Mouse (Mus musculus) gastrocnemius, adult 2 months (tissue): Measurements from ENCODE around the gene Myh9. TPM values are rescaled to one million over a fixed set of nuclear protein-coding genes. Genes with fewer than 3 reads are reported as not detected.
A peak's percentile ranks its signal among the peaks of the same experiment; 100 is the strongest.

Experiments used
- DNase-seq: peaks from one replicate; pipeline ENCODE4 v3.0.0; 2022
- H3K27ac ChIP-seq: fragments of 200-600 bp; 2 replicates; pipeline ENCODE4 v1.8.1; 2022; ENCODE audit warnings: mild to moderate bottlenecking
- H3K4me3 ChIP-seq: fragments of 200-600 bp; 2 replicates; pipeline ENCODE4 v1.8.1; 2022; ENCODE audit warnings: mild to moderate bottlenecking, moderate library complexity
- CTCF ChIP-seq: fragments of 200-600 bp; IDR thresholded peaks from 2 replicates; pipeline ENCODE4 v1.8.1; 2022; ENCODE audit warnings: antibody characterized with exemption, mild to moderate bottlenecking, moderate library complexity
- intact Hi-C: fragments of 180-260 bp; cut with DNase I; formaldehyde crosslinking; loops from one replicate; pipeline ENCODE4 v1.15.1; 2025
- total RNA-seq, 2 experiments: library from RNA; stranded (reverse); gene quantifications; 2 replicates each; pipeline ENCODE4 v1.2.3; 2021

The Myh9 gene
- total RNA-seq, 2 experiments from 2014 or later = 37.4 to 57.4 TPM

DNA sequence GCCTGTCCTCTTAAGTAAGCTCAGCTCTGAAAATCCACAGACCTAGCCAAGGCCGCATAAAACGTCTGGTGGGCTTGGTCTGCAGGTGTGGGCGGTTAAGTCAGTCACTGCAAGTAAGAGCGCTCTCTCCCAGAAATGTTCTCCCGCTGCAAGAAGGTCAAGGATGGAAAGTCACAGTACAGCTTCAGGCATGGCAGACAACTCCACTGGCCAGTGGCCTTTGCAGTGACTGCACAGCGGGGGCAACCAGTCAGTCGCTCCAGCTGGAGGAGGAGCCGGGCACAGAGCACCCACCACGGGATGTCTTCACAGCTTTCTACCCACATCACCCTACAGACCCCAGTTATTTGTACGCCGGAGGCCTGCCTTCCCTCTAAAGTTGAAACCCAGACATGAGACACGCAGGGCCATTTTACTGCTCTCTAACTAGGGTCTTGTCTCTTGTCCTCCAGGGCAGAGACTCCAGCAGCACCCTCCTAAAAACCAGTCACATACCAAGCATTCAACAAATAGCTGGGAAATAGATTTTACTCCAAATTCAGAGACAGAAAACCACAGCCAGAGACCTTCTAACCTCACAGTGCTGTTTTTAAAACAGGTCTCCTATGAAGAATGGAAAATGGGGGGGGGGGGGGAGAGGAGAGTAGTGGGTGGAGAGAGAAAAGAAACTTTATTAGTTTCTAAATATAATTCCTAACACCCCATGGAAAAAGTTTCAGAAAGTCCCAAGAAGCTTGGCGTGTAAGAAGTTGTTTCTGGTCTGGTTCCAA is 47.7 kb downstream of the Myh9 start:
- intact Hi-C loops = no loop called here
- no peak overlapping the region for H3K4me3 ChIP-seq
- TF ChIP-seq CTCF = no peak
- no peak for DNase-seq
- H3K27ac ChIP-seq = peak overlapping the region; percentile 80

DNA sequence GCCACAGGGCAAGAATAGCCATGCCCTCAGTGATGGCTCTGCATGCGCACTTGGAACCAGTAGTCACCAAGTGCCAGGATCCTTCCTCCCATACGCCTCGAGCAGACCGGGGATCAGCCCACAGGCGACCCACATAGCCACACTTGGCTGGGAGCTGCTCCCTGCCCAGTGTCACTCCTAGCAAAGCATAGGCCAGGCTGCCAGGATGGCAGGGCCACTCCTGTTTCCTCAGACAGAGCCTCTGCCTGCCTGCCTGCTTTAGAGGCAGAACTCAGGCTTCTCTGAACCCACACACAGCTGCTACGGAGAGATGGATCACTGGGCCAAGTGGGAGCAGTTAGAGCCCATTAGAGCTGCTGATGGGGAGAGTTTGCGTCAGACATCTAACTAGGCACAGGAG is 48.4 kb downstream of the Myh9 start:
- Histone ChIP-seq H3K4me3 (no peak overlapping the region), H3K27ac (peak overlapping the region; percentile 80)
- DNase-seq = peak; percentile 80
- TF ChIP-seq CTCF = no peak
- intact Hi-C loops = no loop called here

DNA sequence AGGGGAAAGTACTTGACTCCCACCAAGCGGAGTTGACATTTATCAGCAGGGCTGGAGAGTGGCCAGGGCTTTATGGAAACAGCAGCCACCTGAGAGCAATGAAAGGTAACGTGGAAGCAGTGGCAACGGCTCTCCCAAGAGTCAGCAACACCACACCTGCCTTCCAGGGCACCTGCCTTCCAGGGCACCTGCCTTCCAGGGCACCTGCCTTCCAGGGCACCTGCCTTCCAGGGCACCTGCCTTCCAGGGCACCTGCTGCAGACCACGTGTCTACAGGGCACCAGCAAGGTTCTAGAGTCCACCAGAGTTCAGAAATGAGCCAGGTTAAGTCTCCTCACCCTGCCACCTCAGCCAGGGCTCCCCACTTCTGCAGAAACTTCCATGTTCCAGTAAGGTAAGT is 48.9 kb downstream of the Myh9 start:
- DNase-seq = no peak
- intact Hi-C loops = no loop called here
- TF ChIP-seq CTCF = no peak
- Histone ChIP-seq H3K4me3 (no peak overlapping the region), H3K27ac (peak overlapping the region; percentile 80)

DNA sequence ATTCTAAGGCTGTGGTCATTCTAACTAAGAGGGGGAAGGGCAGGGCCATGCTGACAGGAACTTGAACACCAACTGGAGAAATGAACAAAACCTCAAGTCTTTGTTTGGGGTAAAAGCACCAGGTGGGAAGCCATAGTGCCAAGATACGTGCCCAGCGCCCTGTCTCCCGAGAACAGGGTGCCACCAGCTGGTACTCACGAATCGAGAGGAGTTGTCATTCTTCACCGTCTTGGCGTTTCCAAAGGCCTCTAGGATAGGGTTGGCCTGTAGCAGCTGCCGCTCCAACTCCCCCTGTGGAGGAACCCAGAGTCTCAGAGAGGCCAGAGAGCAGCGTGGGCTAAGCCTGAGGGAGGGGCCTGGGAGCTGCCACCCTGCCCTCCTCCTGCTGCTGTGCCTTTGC is 49.9 kb downstream of the Myh9 start:
- Histone ChIP-seq H3K27ac (peak overlapping the region; percentile 80; the same call in 1 of the 2 replicates), H3K4me3 (no peak overlapping the region)
- intact Hi-C loops = no loop called here
- TF ChIP-seq CTCF = no peak
- no peak for DNase-seq

DNA sequence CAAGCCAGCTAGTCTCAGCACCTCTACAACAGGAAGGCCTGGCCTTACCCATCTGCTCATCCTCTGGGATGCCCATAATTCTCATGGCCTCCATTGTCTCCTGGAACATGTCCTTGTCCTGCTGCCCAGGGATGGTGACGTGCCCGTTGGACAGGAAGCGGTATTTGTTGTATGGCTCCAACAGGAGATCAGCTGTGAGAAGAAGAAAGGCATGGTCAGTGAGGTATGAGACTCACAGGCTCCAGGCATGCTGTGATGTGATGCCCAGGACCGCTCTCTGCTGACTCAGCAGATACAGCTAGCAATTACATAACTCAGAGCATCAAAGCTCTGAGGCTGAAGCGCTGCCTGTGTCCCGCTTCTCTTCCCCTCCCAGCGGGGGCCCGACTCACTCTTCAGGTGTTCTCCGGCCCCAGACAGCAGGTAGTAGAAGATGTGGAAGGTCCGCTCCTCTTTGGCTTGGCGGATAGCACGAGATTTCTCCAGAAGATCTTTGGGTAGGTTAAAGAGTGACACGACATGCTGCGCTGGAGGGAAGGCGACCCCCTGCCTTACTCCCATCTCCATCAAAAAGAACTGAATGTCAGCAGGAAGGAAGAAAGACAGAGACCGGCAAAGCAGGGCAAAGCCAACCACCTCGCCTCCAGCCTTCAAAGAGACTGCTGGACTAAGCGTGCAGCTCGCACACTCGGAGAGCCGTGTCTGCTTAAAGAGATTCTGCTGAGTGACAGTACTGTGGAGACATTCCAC is 51.1 kb downstream of the Myh9 start:
- no peak for TF ChIP-seq CTCF
- intact Hi-C loops = no loop called here
- Histone ChIP-seq H3K27ac (no peak overlapping the region), H3K4me3 (no peak overlapping the region)
- DNase-seq = no peak

DNA sequence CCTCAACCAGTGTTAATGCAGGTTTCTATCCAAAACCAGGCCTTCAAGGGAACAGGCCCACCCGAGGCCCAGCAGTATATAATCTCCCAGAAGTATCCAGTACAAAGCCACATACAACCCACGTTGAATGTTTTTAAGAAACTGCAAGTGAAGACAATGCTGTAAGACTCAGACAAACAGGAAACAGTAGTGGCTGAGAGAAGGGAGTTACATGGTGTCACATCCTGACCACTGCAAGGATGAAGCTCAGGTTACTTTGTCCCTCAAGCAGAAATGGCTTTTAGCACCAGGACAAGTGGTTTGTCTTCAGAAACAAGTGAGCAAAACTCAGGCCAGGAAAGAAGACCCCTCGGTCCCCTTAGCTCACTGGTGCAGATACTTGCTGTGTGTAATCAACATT is 52.8 kb downstream of the Myh9 start:
- Histone ChIP-seq H3K4me3 (no peak overlapping the region), H3K27ac (0 out of 2 replicates have a peak overlapping the region, but pooled peaks have one; percentile 31)
- intact Hi-C loops = no loop called here
- DNase-seq = no peak
- no peak for TF ChIP-seq CTCF

DNA sequence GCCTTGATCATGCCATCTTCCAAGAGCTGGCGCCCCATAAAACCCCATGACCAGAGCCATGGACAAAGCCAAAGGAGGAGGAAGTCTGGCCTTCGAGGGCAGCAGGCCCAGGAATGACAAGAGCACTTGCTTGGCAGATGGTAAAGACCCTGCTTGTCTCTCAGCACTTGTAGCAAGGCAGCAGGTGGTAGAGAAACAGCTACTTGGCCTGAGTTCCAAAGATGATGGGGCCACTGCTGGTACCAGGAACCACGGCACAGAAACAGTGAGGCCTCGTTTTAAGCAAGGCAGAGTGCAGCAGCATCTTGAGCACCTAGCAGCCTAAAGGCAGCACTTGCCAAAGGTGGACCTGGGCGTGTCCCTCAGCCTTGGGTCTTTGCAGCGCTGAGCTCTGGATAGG is 53.6 kb downstream of the Myh9 start:
- intact Hi-C loops = no loop called here
- no peak for TF ChIP-seq CTCF
- DNase-seq = no peak
- Histone ChIP-seq H3K4me3 (no peak overlapping the region), H3K27ac (no peak overlapping the region)

DNA sequence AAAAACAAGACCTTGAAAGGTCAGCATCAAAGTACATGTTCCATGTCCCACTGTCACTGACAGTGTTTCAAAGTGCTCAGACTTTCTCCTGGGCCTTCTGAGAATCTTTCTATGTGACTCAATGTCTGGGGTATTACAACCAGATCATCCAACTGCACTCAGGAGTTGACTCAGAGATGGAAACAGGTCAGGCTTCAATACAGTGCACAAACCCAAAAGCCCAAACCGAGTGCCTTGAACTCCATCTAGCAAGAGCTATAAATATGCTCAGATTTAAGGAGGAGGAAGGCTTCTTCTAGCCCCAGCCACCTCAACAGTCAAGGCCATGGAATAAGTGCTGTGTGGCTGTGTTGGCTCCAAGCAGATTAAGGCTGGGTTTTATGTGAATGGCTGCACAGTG is 56.2 kb downstream of the Myh9 start:
- no peak for TF ChIP-seq CTCF
- H3K27ac ChIP-seq = no peak overlapping the region
- H3K4me3 ChIP-seq = no peak overlapping the region
- DNase-seq = no peak
- intact Hi-C loops = no loop called here

DNA sequence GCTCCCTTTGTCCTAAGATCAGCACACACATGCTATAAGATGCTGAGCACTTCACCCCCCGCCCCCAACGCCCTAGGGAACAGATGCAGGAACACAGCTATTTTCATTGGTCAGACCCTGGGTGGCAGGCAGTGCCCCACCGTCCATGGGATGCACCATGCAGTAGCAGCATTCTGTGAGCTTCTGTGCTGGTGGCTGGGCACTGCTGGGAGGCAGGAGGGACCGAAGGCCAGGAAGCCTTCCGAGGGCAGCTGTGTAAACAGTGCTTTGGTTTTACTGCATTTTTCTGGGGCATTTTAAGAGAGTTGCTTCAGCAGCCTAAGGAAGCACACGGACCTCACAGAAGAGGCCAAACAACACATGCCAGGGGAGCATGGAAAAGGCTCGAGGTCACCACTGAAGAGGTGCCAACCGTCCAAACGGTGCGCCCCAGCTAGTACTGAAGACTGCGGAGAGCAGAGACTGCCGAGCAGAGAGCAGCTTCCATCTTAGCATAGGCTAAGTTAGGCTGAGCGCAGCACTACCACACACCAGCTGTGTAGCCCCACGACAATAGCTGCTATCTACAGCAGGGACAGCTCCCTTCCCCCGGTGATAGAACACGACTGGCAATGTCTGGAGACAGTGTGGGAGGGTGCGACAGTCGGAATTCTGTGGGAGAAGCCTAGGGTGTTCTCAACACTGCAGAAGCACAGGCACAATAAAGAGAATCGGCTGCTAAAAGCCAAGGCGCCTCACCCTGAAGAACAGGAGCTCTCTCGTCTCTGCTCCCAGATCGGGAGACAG is 57.7 kb downstream of the Myh9 start:
- DNase-seq = no peak
- intact Hi-C loops = no loop called here
- no peak overlapping the region for H3K4me3 ChIP-seq
- peak overlapping the region; percentile 8; the same call in 1 of the 2 replicates for H3K27ac ChIP-seq
- no peak for TF ChIP-seq CTCF

DNA sequence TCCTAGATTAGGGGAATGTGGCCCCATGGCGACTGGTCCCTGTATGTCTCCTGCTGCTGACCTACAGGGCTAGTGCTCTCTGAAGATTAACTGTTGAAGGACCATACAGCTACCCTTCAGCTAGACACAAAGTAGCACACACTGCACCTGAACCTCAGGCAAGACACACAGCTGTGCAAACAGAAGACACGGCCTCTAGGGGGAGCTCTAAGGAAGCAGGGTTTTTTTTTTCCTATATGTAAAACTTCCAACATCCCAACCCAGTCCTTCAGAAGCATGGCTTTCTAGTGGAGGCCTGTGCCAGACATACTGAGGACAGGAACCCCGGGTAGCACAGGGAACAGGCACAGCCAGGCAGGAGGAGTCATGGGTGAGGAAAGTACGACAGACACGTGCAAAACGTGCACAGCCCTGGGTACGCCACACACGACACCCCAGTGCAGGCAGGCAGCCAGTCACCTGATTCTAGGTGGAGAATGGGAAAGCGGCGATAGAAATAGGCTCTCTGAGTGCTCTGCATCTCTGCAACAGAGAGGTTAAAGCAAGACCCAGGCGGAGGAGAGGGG is 59.4 kb downstream of the Myh9 start:
- peak; percentile 89 for TF ChIP-seq CTCF
- DNase-seq = no peak
- Histone ChIP-seq H3K27ac (no peak overlapping the region), H3K4me3 (no peak overlapping the region)
- intact Hi-C loops = loop anchor here (2.0 kb wide), 1 partner anchor 134 kb away; no protein-coding TSS in a partner anchor

DNA sequence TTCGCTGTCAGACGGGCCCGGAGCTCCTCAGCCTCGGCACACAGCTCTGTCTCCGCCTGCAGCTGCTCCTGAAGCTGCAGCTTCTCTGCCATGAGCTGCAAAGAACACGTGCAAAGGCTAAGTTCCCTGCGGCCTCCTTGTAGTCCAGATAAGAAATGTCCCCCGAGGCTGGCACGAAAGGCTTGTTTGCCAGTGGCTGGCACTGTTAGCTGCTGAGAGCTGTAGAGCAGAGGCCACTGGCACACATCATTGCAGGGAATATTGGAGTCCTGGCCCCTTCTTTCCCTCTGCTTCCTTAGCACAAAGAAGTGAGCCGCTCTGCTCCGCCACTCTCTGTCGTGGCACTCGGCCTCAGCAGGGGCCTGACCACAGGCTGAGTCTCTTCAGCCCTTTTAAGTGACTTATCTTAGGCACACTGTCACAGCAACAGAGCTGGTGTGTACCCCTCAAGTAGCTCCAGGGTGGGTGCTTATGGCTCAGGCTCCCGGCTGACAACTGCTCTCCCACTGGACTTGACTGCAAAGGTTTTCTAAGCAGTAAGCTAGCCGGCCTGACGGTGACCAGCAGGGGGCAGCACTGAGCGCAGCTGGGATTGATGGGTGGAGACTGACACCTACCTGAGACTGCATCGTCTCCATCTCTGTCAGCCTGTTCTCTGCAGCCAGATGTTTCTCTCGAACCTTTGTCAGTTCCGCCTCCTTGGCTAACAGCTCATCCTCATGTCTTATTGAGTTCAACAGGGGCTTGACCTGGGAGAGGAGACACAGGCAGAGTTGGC is 66.6 kb downstream of the Myh9 start:
- no peak overlapping the region for H3K27ac ChIP-seq
- TF ChIP-seq CTCF = peak; percentile 100
- no peak overlapping the region for H3K4me3 ChIP-seq
- peak; percentile 88 for DNase-seq
- intact Hi-C loops = loop anchor here (2.0 kb wide), 1 partner anchor 141 kb away; no protein-coding TSS in a partner anchor

DNA sequence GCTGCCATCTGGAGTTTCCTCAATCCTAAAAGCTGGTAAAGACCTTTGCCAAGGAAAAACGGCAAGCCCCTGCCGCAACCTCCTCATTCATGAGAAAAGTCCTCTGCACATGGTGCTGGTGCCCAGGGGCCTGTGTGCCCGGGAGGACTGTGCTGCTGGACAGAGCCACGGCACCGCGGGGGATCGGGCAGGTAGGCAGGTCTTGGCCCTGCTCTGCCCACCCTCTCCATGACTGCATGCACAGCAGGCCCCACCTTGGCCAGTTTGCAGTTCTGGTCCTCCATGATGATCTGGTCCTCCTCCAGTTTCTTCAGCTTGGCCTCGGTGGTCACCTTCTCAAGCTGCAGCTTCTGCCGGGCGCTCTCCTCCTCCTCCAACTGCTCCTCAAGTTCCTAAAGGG is 67.7 kb downstream of the Myh9 start:
- Histone ChIP-seq H3K4me3 (no peak overlapping the region), H3K27ac (no peak overlapping the region)
- no peak for DNase-seq
- TF ChIP-seq CTCF = no peak
- intact Hi-C loops = loop anchor here (2.0 kb wide), 1 partner anchor 142 kb away; no protein-coding TSS in a partner anchor
